Mouse (Mus musculus) midbrain, embryonic 15.5 days (tissue): ENCODE measurements at regions not wholly inside any gene's neighbourhood (a gene's known extent, or its start where the extent isn't known, plus 50 kb on each side); places are given as distances from the start of the nearest gene placed in this dataset.

Experiments used
- ATAC-seq: fragments of 200-750 bp; cut with Nextera tagmentation; replicated peaks from 2 replicates; pipeline ENCODE4 v1.8.0; 2017; ENCODE audit warnings: moderate TSS enrichment
- H3K27ac ChIP-seq: fragments of 300-500 bp; sonication (generic); 2 replicates; pipeline ENCODE4 v1.5.1; 2015; ENCODE audit warnings: mild to moderate bottlenecking, inconsistent platforms
- H3K27me3 ChIP-seq: fragments of 300-500 bp; sonication (generic); replicated peaks from 2 replicates; pipeline ENCODE4 v1.6.1; 2015; ENCODE audit warnings: inconsistent platforms
- H3K36me3 ChIP-seq: fragments of 300-500 bp; sonication (generic); replicated peaks from 2 replicates; pipeline ENCODE4 v1.6.1; 2015; ENCODE audit warnings: inconsistent platforms
- H3K4me1 ChIP-seq: fragments of 300-500 bp; sonication (generic); 2 replicates; pipeline ENCODE4 v1.6.1; 2015; ENCODE audit warnings: inconsistent platforms
- H3K4me2 ChIP-seq: fragments of 300-500 bp; sonication (generic); 2 replicates; pipeline ENCODE4 v1.6.1; 2015; ENCODE audit warnings: inconsistent platforms, mild to moderate bottlenecking, moderate library complexity
- H3K4me3 ChIP-seq: fragments of 300-500 bp; sonication (generic); 2 replicates; pipeline ENCODE4 v1.5.1; 2015; ENCODE audit warnings: mild to moderate bottlenecking, inconsistent platforms
- H3K9ac ChIP-seq: fragments of 300-500 bp; sonication (generic); 2 replicates; pipeline ENCODE4 v1.6.1; 2015; ENCODE audit warnings: mild to moderate bottlenecking, inconsistent platforms
- H3K9me3 ChIP-seq: fragments of 300-500 bp; sonication (generic); 2 replicates; pipeline ENCODE4 v1.6.1; 2016; ENCODE audit warnings: inconsistent platforms
- WGBS: fragments of 180-500 bp; shearing (Covaris S2); methylation state at CpG from one replicate; pipeline ENCODE4 v1.1.7; 2015; ENCODE audit warnings: mixed read lengths; 5-methylcytosine and 5-hydroxymethylcytosine counted together

- H3K27ac ChIP-seq: no peak overlapping the region
- H3K27me3 ChIP-seq: 0 out of 2 replicates have a peak, but pooled peaks cover 14% of the 10 kb centered on the region
- H3K4me2 ChIP-seq: no peak overlapping the region
- H3K4me3 ChIP-seq: no peak overlapping the region
- H3K9ac ChIP-seq: no peak overlapping the region
- WGBS: 66% methylated on average over 3 of the region's 3 CpGs
- no peak for ATAC-seq
- peaks cover 23% of the 10 kb centered on the region for H3K4me1 ChIP-seq
- no peaks in the 10 kb centered on the region for H3K36me3 ChIP-seq
- H3K9me3 ChIP-seq: no peaks in the 10 kb centered on the region
Observed at GRCm38 (mm10) chr13:73031217-73031616, 229.1 kb upstream of the Irx4 start.

- H3K4me2 ChIP-seq: no peak overlapping the region
- no peaks in the 10 kb centered on the region for H3K9me3 ChIP-seq
- H3K4me1 ChIP-seq: peaks cover 23% of the 10 kb centered on the region
- no peak overlapping the region for H3K27ac ChIP-seq
- H3K27me3 ChIP-seq: 0 out of 2 replicates have a peak, but pooled peaks cover 20% of the 10 kb centered on the region
- no peak overlapping the region for H3K9ac ChIP-seq
- no peaks in the 10 kb centered on the region for H3K36me3 ChIP-seq
- WGBS: 22% methylated on average over 3 of the region's 3 CpGs
- ATAC-seq: no peak
- H3K4me3 ChIP-seq: no peak overlapping the region
Observed at GRCm38 (mm10) chr13:73033055-73033454, 227.2 kb upstream of the Irx4 start.

GRCm38 (mm10) chr13:73034065-73034831 is 226.0 kb upstream of the Irx4 start:
- H3K9me3 ChIP-seq: no peaks in the 10 kb centered on the region
- ATAC-seq: peak; percentile 91
- H3K9ac ChIP-seq: no peak overlapping the region
- H3K4me3 ChIP-seq: no peak overlapping the region
- 7% methylated on average over 10 of the region's 10 CpGs for WGBS
- H3K27me3 ChIP-seq: peaks cover 27% of the 10 kb centered on the region; the same call in 1 of the 2 replicates
- peaks cover 23% of the 10 kb centered on the region for H3K4me1 ChIP-seq
- H3K4me2 ChIP-seq: no peak overlapping the region
- H3K36me3 ChIP-seq: no peaks in the 10 kb centered on the region
- H3K27ac ChIP-seq: peak overlapping the region; percentile 43; the same call in 1 of the 2 replicates

GRCm38 (mm10) chr13:73034886-73035285 is 225.4 kb upstream of the Irx4 start:
- H3K9me3 ChIP-seq: no peaks in the 10 kb centered on the region
- H3K4me1 ChIP-seq: peaks cover 23% of the 10 kb centered on the region
- 13% methylated on average over 10 of the region's 10 CpGs for WGBS
- no peak overlapping the region for H3K4me2 ChIP-seq
- peak overlapping the region; percentile 66; the same call in 1 of the 2 replicates for H3K27ac ChIP-seq
- H3K9ac ChIP-seq: no peak overlapping the region
- H3K36me3 ChIP-seq: no peaks in the 10 kb centered on the region
- peak; percentile 67 for ATAC-seq
- H3K27me3 ChIP-seq: peaks cover 27% of the 10 kb centered on the region
- H3K4me3 ChIP-seq: no peak overlapping the region

GRCm38 (mm10) chr13:73035336-73035940 is 224.8 kb upstream of the Irx4 start:
- WGBS: 18% methylated on average over 2 of the region's 2 CpGs
- H3K4me1 ChIP-seq: peaks cover 23% of the 10 kb centered on the region
- H3K4me2 ChIP-seq: no peak overlapping the region
- peak overlapping the region; percentile 66 for H3K27ac ChIP-seq
- H3K4me3 ChIP-seq: no peak overlapping the region
- H3K36me3 ChIP-seq: no peaks in the 10 kb centered on the region
- ATAC-seq: peak; percentile 40; the same call in 1 of the 2 replicates
- no peak overlapping the region for H3K9ac ChIP-seq
- peaks cover 27% of the 10 kb centered on the region for H3K27me3 ChIP-seq
- H3K9me3 ChIP-seq: no peaks in the 10 kb centered on the region

GRCm38 (mm10) chr13:73039731-73040130 is 220.5 kb upstream of the Irx4 start:
- no peak for ATAC-seq
- Histone ChIP-seq H3K9ac (no peak overlapping the region), H3K4me1 (peaks cover 26% of the 10 kb centered on the region), H3K4me2 (no peak overlapping the region), H3K27me3 (peaks cover 13% of the 10 kb centered on the region), H3K9me3 (no peaks in the 10 kb centered on the region), H3K36me3 (no peaks in the 10 kb centered on the region), H3K4me3 (no peak overlapping the region), H3K27ac (no peak overlapping the region)
- 81% methylated on average over 5 of the region's 5 CpGs for WGBS

GRCm38 (mm10) chr13:73041233-73042040 is 218.8 kb upstream of the Irx4 start:
- Histone ChIP-seq H3K4me2 (peak overlapping the region; percentile 2; the same call in 1 of the 2 replicates), H3K9ac (no peak overlapping the region), H3K36me3 (no peaks in the 10 kb centered on the region), H3K27me3 (peaks cover 13% of the 10 kb centered on the region), H3K4me1 (peaks cover 13% of the 10 kb centered on the region), H3K4me3 (no peak overlapping the region), H3K27ac (peak overlapping the region; percentile 48; the same call in 1 of the 2 replicates), H3K9me3 (no peaks in the 10 kb centered on the region)
- WGBS: 20% methylated on average over 14 of the region's 14 CpGs
- ATAC-seq: peak; percentile 84

- H3K36me3 ChIP-seq: no peaks in the 10 kb centered on the region
- H3K27me3 ChIP-seq: peaks cover 3% of the 10 kb centered on the region; the same call in 1 of the 2 replicates
- no peak for ATAC-seq
- WGBS: 47% methylated on average over 13 of the region's 13 CpGs
- peaks cover 13% of the 10 kb centered on the region for H3K4me1 ChIP-seq
- H3K4me3 ChIP-seq: no peak overlapping the region
- H3K4me2 ChIP-seq: no peak overlapping the region
- H3K9me3 ChIP-seq: no peaks in the 10 kb centered on the region
- no peak overlapping the region for H3K27ac ChIP-seq
- no peak overlapping the region for H3K9ac ChIP-seq
Observed at GRCm38 (mm10) chr13:73069840-73070530, 190.3 kb upstream of the Irx4 start.

- no peak for ATAC-seq
- no peaks in the 10 kb centered on the region for H3K9me3 ChIP-seq
- peaks cover 3% of the 10 kb centered on the region; the same call in 1 of the 2 replicates for H3K27me3 ChIP-seq
- no peak overlapping the region for H3K27ac ChIP-seq
- H3K9ac ChIP-seq: no peak overlapping the region
- H3K36me3 ChIP-seq: no peaks in the 10 kb centered on the region
- peaks cover 13% of the 10 kb centered on the region for H3K4me1 ChIP-seq
- H3K4me2 ChIP-seq: no peak overlapping the region
- H3K4me3 ChIP-seq: no peak overlapping the region
- 38% methylated on average over 7 of the region's 7 CpGs for WGBS
Observed at GRCm38 (mm10) chr13:73070531-73070908, 189.8 kb upstream of the Irx4 start.

GRCm38 (mm10) chr13:73071032-73071431 is 189.2 kb upstream of the Irx4 start:
- peak; percentile 49 for ATAC-seq
- peaks cover 13% of the 10 kb centered on the region for H3K4me1 ChIP-seq
- H3K36me3 ChIP-seq: no peaks in the 10 kb centered on the region
- no peak overlapping the region for H3K4me2 ChIP-seq
- H3K9me3 ChIP-seq: no peaks in the 10 kb centered on the region
- H3K27me3 ChIP-seq: peaks cover 3% of the 10 kb centered on the region; the same call in 1 of the 2 replicates
- no peak overlapping the region for H3K27ac ChIP-seq
- H3K9ac ChIP-seq: no peak overlapping the region
- 51% methylated on average over 8 of the region's 8 CpGs for WGBS
- no peak overlapping the region for H3K4me3 ChIP-seq

- H3K9ac ChIP-seq: no peak overlapping the region
- WGBS: 66% methylated on average over 6 of the region's 6 CpGs
- peaks cover 3% of the 10 kb centered on the region; the same call in 1 of the 2 replicates for H3K27me3 ChIP-seq
- H3K36me3 ChIP-seq: no peaks in the 10 kb centered on the region
- H3K27ac ChIP-seq: no peak overlapping the region
- no peak overlapping the region for H3K4me2 ChIP-seq
- H3K4me1 ChIP-seq: peaks cover 13% of the 10 kb centered on the region
- ATAC-seq: no peak
- no peak overlapping the region for H3K4me3 ChIP-seq
- no peaks in the 10 kb centered on the region for H3K9me3 ChIP-seq
Observed at GRCm38 (mm10) chr13:73071854-73072852, 188.1 kb upstream of the Irx4 start.
